Mouse (Mus musculus) small intestine, adult 2 months (tissue): ENCODE data around the gene Hmgn2. TPM values are rescaled to one million over a fixed set of nuclear protein-coding genes. Genes with fewer than 3 reads are reported as not detected.

Experiments
- H3K27ac ChIP-seq: fragments of 200-500 bp; 2 replicates; pipeline ENCODE4 v1.5.1; 2012; ENCODE audit warnings: low read depth, low read length, control low read depth, inconsistent platforms; ENCODE audit not compliant: insufficient read depth
- H3K27me3 ChIP-seq: fragments of 200-500 bp; 2 replicates; pipeline ENCODE4 v1.6.1; 2012; ENCODE audit warnings: mild to moderate bottlenecking, moderate library complexity, low read length, inconsistent platforms; ENCODE audit not compliant: control insufficient read depth, insufficient read depth
- H3K36me3 ChIP-seq: fragments of 200-500 bp; 2 replicates; pipeline ENCODE4 v1.6.1; 2012; ENCODE audit warnings: mild to moderate bottlenecking, low read length, control low read depth, inconsistent platforms; ENCODE audit not compliant: control insufficient read depth, insufficient read depth
- H3K4me1 ChIP-seq: fragments of 200-500 bp; 2 replicates; pipeline ENCODE4 v1.6.1; 2012; ENCODE audit warnings: low read length, inconsistent platforms, mixed read lengths; ENCODE audit not compliant: control insufficient read depth, insufficient read depth, insufficient read length
- H3K4me3 ChIP-seq: fragments of 200-500 bp; 2 replicates; pipeline ENCODE4 v1.5.1; 2012; ENCODE audit warnings: low read depth, mild to moderate bottlenecking, control low read depth, inconsistent platforms, low read length, moderate library complexity
- CTCF ChIP-seq: fragments of 200-500 bp; IDR thresholded peaks from 2 replicates; pipeline ENCODE4 v1.5.1; 2012; ENCODE audit warnings: low read depth, mild to moderate bottlenecking, control low read depth, inconsistent platforms, low read length, moderate library complexity, mixed read lengths; ENCODE audit not compliant: insufficient replicate concordance, insufficient read length; ENCODE audit errors: extremely low read depth
- POLR2A ChIP-seq: fragments of 200-500 bp; IDR thresholded peaks from 2 replicates; pipeline ENCODE4 v1.6.1; 2012; ENCODE audit warnings: low read depth, mild to moderate bottlenecking, control low read depth, inconsistent platforms, low read length, moderate library complexity
- WGBS: fragments of 180-500 bp; shearing (Covaris S2); methylation state at CpG from one replicate; pipeline ENCODE4 v1.1.7; 2018; 5-methylcytosine and 5-hydroxymethylcytosine counted together
- polyA plus RNA-seq: library from polyadenylated mRNA; depleted of rRNA; stranded (reverse); fragments of >200 nt; gene quantifications from 2 replicates; pipeline ENCODE4 v1.2.3, GENCODE M21; 2012

The Hmgn2 gene
- polyA plus RNA-seq, 1 experiment, result 6.3 TPM

GRCm38 (mm10) chr4:133966271-133966940 lies 2.0 kb downstream of the Hmgn2 start:
- WGBS, result 27% methylated on average over 12 of the region's 12 CpGs
- H3K4me3 ChIP-seq, result peak overlapping the region; percentile 63; the same call in 1 of the 2 replicates
- TF ChIP-seq POLR2A, result no peak
- no peak for TF ChIP-seq CTCF
- H3K36me3 ChIP-seq, result peaks cover 16% of the 10 kb centered on the region
- peak overlapping the region; percentile 17; the same call in 1 of the 2 replicates for H3K27ac ChIP-seq
- peaks cover 7% of the 10 kb centered on the region; the same call in 1 of the 2 replicates for H3K4me1 ChIP-seq
- no peaks in the 10 kb centered on the region for H3K27me3 ChIP-seq

DNA sequence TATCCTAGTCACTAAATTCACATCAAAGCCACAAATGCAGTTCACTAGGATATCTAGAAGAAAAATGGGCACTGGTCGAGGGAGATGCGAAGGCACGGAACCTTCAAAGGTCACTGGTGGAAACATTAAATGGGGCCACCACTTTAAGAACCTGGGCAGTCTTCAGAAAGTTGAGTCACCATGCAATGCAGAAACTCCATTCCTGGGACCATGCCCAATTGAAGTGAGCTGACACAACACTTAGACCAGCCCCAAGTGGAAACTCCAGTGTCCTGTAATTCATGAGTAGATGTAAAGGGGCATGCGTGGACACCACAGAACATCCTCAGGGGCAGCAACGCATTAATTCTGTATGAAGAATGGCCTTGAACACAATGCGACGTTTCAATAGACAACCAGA lies 5.9 kb downstream of the Hmgn2 start:
- WGBS, result 83% methylated on average over 7 of the region's 7 CpGs
- no peak for TF ChIP-seq POLR2A
- TF ChIP-seq CTCF, result no peak
- Histone ChIP-seq H3K4me3 (no peak overlapping the region), H3K4me1 (no peaks in the 10 kb centered on the region), H3K27ac (no peak overlapping the region), H3K27me3 (no peaks in the 10 kb centered on the region), H3K36me3 (peaks cover 16% of the 10 kb centered on the region)

DNA sequence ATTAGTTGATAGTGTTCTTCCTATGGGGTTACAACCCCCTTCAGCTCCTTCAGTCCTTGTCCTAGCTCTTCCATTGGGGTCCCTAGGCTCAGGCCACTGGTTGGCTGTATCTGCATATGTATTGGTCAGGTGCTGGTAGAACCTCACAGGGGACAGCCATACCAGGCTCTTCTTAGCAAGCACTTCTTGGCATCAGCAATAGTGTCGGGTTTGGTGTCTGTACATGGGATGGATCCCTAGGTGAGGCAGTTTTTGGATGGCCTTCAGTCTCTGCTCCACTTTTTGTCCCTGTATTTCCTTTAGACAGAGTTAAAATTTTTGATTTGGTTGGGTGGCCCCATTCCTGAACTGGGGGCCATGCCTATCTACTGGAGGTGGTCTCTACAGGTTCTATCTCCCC lies 9.6 kb downstream of the Hmgn2 start:
- no peaks in the 10 kb centered on the region for H3K27me3 ChIP-seq
- TF ChIP-seq POLR2A (no peak), CTCF (no peak)
- no peak overlapping the region for H3K4me3 ChIP-seq
- peaks cover 4% of the 10 kb centered on the region; the same call in 1 of the 2 replicates for H3K36me3 ChIP-seq
- H3K27ac ChIP-seq, result no peak overlapping the region
- 76% methylated on average over 1 of the region's 1 CpGs for WGBS
- no peaks in the 10 kb centered on the region for H3K4me1 ChIP-seq

- H3K27me3 ChIP-seq, result no peaks in the 10 kb centered on the region
- no peak overlapping the region for H3K27ac ChIP-seq
- H3K36me3 ChIP-seq, result no peaks in the 10 kb centered on the region
- H3K4me1 ChIP-seq, result no peaks in the 10 kb centered on the region
- H3K4me3 ChIP-seq, result no peak overlapping the region
- WGBS, result 89% methylated on average over 4 of the region's 4 CpGs
- TF ChIP-seq POLR2A (no peak), CTCF (no peak)
Observed at GRCm38 (mm10) chr4:133956358-133956757, 12.1 kb downstream of the Hmgn2 start.

GRCm38 (mm10) chr4:133946736-133947135 lies 21.7 kb downstream of the Hmgn2 start:
- H3K4me3 ChIP-seq, result no peak overlapping the region
- H3K4me1 ChIP-seq, result peaks cover 5% of the 10 kb centered on the region; the same call in 1 of the 2 replicates
- H3K27ac ChIP-seq, result no peak overlapping the region
- TF ChIP-seq POLR2A, result no peak
- no peak for TF ChIP-seq CTCF
- H3K27me3 ChIP-seq, result no peaks in the 10 kb centered on the region
- H3K36me3 ChIP-seq, result no peaks in the 10 kb centered on the region
- 13% methylated on average over 4 of the region's 4 CpGs for WGBS

- Histone ChIP-seq H3K4me1 (peaks cover 5% of the 10 kb centered on the region; the same call in 1 of the 2 replicates), H3K27ac (no peak overlapping the region), H3K36me3 (no peaks in the 10 kb centered on the region), H3K4me3 (no peak overlapping the region), H3K27me3 (no peaks in the 10 kb centered on the region)
- no peak for TF ChIP-seq POLR2A
- no peak for TF ChIP-seq CTCF
- WGBS, result 82% methylated on average over 3 of the region's 3 CpGs
Observed at GRCm38 (mm10) chr4:133943791-133944190, 24.7 kb downstream of the Hmgn2 start.

- WGBS, result 88% methylated on average over 4 of the region's 4 CpGs
- peaks cover 3% of the 10 kb centered on the region; the same call in 1 of the 2 replicates for H3K4me1 ChIP-seq
- H3K27ac ChIP-seq, result no peak overlapping the region
- H3K36me3 ChIP-seq, result no peaks in the 10 kb centered on the region
- TF ChIP-seq CTCF, result no peak
- TF ChIP-seq POLR2A, result no peak
- no peak overlapping the region for H3K4me3 ChIP-seq
- H3K27me3 ChIP-seq, result no peaks in the 10 kb centered on the region
Observed at GRCm38 (mm10) chr4:133942679-133943078, 25.8 kb downstream of the Hmgn2 start.
